Mouse (Mus musculus) neutrophil, adult 5-6 weeks (primary cell): Measurements from ENCODE around the gene Prkd2. TPM values are rescaled to one million over a fixed set of nuclear protein-coding genes. Genes with fewer than 3 reads are reported as not detected.

ENCODE experiments used
- ATAC-seq: fragments of 151-379, 151-347 bp; 2 replicates; pipeline ENCODE4 v1.8.0; 2017; ENCODE audit warnings: mild to moderate bottlenecking, moderate TSS enrichment; ENCODE audit not compliant: insufficient number of reproducible peaks, poor library complexity, low FRiP score, severe bottlenecking; ENCODE audit errors: extremely low read depth
- total RNA-seq: library from RNA; stranded (forward); fragments of 200-1000 nt; gene quantifications from 2 replicates; pipeline ENCODE4 v1.2.3, GENCODE M21; 2017

The Prkd2 gene
- total RNA-seq = 108 and 122 TPM in 2 replicates

GRCm38 (mm10) chr7:16842645-16843063, at the start of gene Prkd2:
Prkd2 (plus strand) TSS chr7:16842902.
- ATAC-seq = peak; percentile 72

GRCm38 (mm10) chr7:16793010-16793725, 49.5 kb upstream of the Prkd2 start:
- no peak for ATAC-seq

- no peak for ATAC-seq
Observed at GRCm38 (mm10) chr7:16794886-16795285, 47.8 kb upstream of the Prkd2 start.

- ATAC-seq = peak; percentile 41; the same call in 1 of the 2 replicates
Observed at GRCm38 (mm10) chr7:16804409-16805028, 38.2 kb upstream of the Prkd2 start.

- ATAC-seq = no peak
Observed at GRCm38 (mm10) chr7:16807936-16808335, 34.8 kb upstream of the Prkd2 start.

- ATAC-seq = no peak
Observed at GRCm38 (mm10) chr7:16808647-16809046, 34.1 kb upstream of the Prkd2 start.

- no peak; the same call in 1 of the 2 replicates for ATAC-seq
Observed at GRCm38 (mm10) chr7:16809739-16810138, 33.0 kb upstream of the Prkd2 start.

GRCm38 (mm10) chr7:16810399-16810919, 32.2 kb upstream of the Prkd2 start:
- no peak for ATAC-seq

GRCm38 (mm10) chr7:16810920-16811648, 31.6 kb upstream of the Prkd2 start:
- no peak for ATAC-seq

GRCm38 (mm10) chr7:16811649-16812070, 31.0 kb upstream of the Prkd2 start:
- no peak for ATAC-seq

- no peak for ATAC-seq
Observed at GRCm38 (mm10) chr7:16812505-16812904, 30.2 kb upstream of the Prkd2 start.

GRCm38 (mm10) chr7:16815351-16815941, 27.3 kb upstream of the Prkd2 start, which contains the start of gene Strn4:
Strn4 (plus strand) TSS chr7:16815889.
- ATAC-seq = no peak

GRCm38 (mm10) chr7:16816078-16816474, 26.6 kb upstream of the Prkd2 start:
- ATAC-seq = no peak

GRCm38 (mm10) chr7:16816475-16817122, 26.1 kb upstream of the Prkd2 start, which contains the start of gene Fkrp:
Fkrp (minus strand) TSS chr7:16816732.
- ATAC-seq = no peak

- no peak for ATAC-seq
Observed at GRCm38 (mm10) chr7:16817693-16818092, 25.0 kb upstream of the Prkd2 start.

GRCm38 (mm10) chr7:16819794-16820193, 22.9 kb upstream of the Prkd2 start:
- ATAC-seq = no peak

GRCm38 (mm10) chr7:16820271-16820763, 22.4 kb upstream of the Prkd2 start:
- ATAC-seq = no peak

- ATAC-seq = no peak
Observed at GRCm38 (mm10) chr7:16821091-16821490, 21.6 kb upstream of the Prkd2 start.
